Mouse (Mus musculus) stomach, embryonic 14.5 days (tissue): ENCODE measurements around the gene Plb1. TPM values are rescaled to one million over a fixed set of nuclear protein-coding genes. Genes with fewer than 3 reads are reported as not detected.

Experiments used
- ATAC-seq: fragments of 200-750 bp; cut with Nextera tagmentation; 2 replicates; pipeline ENCODE4 v1.8.0; 2017; ENCODE audit warnings: low read depth, moderate TSS enrichment; ENCODE audit not compliant: insufficient number of reproducible peaks, insufficient read depth, low FRiP score
- H3K27ac ChIP-seq: fragments of 300-500 bp; sonication (generic); 2 replicates; pipeline ENCODE4 v1.5.1; 2014; ENCODE audit warnings: mild to moderate bottlenecking, low read length, moderate library complexity, mixed read lengths
- H3K27me3 ChIP-seq: fragments of 300-500 bp; sonication (generic); 2 replicates; pipeline ENCODE4 v1.6.1; 2014; ENCODE audit warnings: low read length, control low read depth, mixed read lengths; ENCODE audit not compliant: control insufficient read depth, insufficient read depth
- H3K36me3 ChIP-seq: fragments of 300-500 bp; sonication (generic); 2 replicates; pipeline ENCODE4 v1.6.1; 2014; ENCODE audit warnings: mild to moderate bottlenecking, control low read depth, low read length, moderate library complexity, mixed read lengths; ENCODE audit not compliant: control insufficient read depth, insufficient read depth
- H3K4me1 ChIP-seq: fragments of 300-500 bp; sonication (generic); 2 replicates; pipeline ENCODE4 v1.6.1; 2014; ENCODE audit warnings: low read length, control low read depth, mixed read lengths; ENCODE audit not compliant: control insufficient read depth, insufficient read depth
- H3K4me2 ChIP-seq: fragments of 300-500 bp; sonication (generic); replicated peaks from 2 replicates; pipeline ENCODE4 v1.6.1; 2014; ENCODE audit warnings: low read depth, low read length, control low read depth
- H3K4me3 ChIP-seq: fragments of 300-500 bp; sonication (generic); 2 replicates; pipeline ENCODE4 v1.5.1; 2014; ENCODE audit warnings: low read depth, low read length, control low read depth
- H3K9ac ChIP-seq: fragments of 300-500 bp; sonication (generic); replicated peaks from 2 replicates; pipeline ENCODE4 v1.6.1; 2014; ENCODE audit warnings: low read depth, mild to moderate bottlenecking, control low read depth, low read length, moderate library complexity, mixed read lengths
- H3K9me3 ChIP-seq: fragments of 300-500 bp; sonication (generic); 2 replicates; pipeline ENCODE4 v1.6.1; 2016; ENCODE audit warnings: low read depth, low read length, control low read depth; ENCODE audit not compliant: control insufficient read depth
- WGBS: fragments of 180-500 bp; shearing (Covaris S2); extraction: QIAGEN DNeasy Blood & Tissue Kit; methylation state at CpG from one replicate; pipeline ENCODE4 v1.1.7; 2014; 5-methylcytosine and 5-hydroxymethylcytosine counted together
- polyA plus RNA-seq: library from polyadenylated mRNA; unstranded; fragments of >200 nt; fragmentation: Nextera tagmentation; extraction: Ambion mirVana; gene quantifications from 2 replicates; pipeline ENCODE4 v1.2.1, GENCODE M21; 2014

Plb1 gene
- polyA plus RNA-seq, 1 experiment from 2014 or later = 1.0 TPM

DNA sequence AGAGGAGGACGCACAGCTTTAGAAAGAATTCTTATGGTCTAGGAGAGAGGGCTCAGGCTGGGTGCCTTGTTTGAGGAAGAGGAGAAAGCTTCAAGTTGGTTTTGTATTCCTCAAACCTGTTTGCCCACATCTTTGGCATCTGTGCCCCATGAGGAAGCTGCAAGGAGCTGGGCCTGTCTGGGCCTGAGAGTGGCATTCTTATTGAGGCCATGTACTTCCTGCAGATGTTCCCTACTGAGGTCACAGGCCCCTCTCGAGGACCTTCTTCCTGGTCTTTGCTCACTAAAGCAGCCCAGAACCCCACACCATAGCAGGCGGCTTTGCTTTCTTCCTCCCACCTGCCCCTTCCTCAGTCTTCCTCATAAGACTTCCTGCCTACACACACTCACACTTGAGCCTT lies 33.4 kb upstream of the Plb1 start:
- Histone ChIP-seq H3K4me2 (no peak overlapping the region), H3K9ac (no peak overlapping the region), H3K4me3 (no peak overlapping the region), H3K27ac (no peak overlapping the region), H3K4me1 (no peaks in the 10 kb centered on the region), H3K27me3 (no peaks in the 10 kb centered on the region), H3K9me3 (no peaks in the 10 kb centered on the region), H3K36me3 (no peaks in the 10 kb centered on the region)
- 65% methylated on average over 3 of the region's 3 CpGs for WGBS
- no peak for ATAC-seq

GRCm38 (mm10) chr5:32199594-32199993 lies 32.9 kb upstream of the Plb1 start:
- no peak overlapping the region for H3K27ac ChIP-seq
- H3K9ac ChIP-seq = no peak overlapping the region
- H3K36me3 ChIP-seq = no peaks in the 10 kb centered on the region
- no peaks in the 10 kb centered on the region for H3K4me1 ChIP-seq
- no peak for ATAC-seq
- WGBS = 87% methylated on average over 3 of the region's 3 CpGs
- no peaks in the 10 kb centered on the region for H3K9me3 ChIP-seq
- no peaks in the 10 kb centered on the region for H3K27me3 ChIP-seq
- no peak overlapping the region for H3K4me3 ChIP-seq
- no peak overlapping the region for H3K4me2 ChIP-seq

- no peak overlapping the region for H3K9ac ChIP-seq
- H3K4me3 ChIP-seq = no peak overlapping the region
- H3K9me3 ChIP-seq = no peaks in the 10 kb centered on the region
- no peaks in the 10 kb centered on the region for H3K27me3 ChIP-seq
- H3K4me2 ChIP-seq = no peak overlapping the region
- WGBS = 65% methylated on average over 4 of the region's 4 CpGs
- no peaks in the 10 kb centered on the region for H3K36me3 ChIP-seq
- no peak overlapping the region for H3K27ac ChIP-seq
- no peak for ATAC-seq
- no peaks in the 10 kb centered on the region for H3K4me1 ChIP-seq
These were observed 27.9 kb upstream of the Plb1 start for GRCm38 (mm10) chr5:32204653-32205052.

- WGBS = 66% methylated on average over 2 of the region's 2 CpGs
- ATAC-seq = no peak
- H3K9me3 ChIP-seq = no peaks in the 10 kb centered on the region
- no peaks in the 10 kb centered on the region for H3K36me3 ChIP-seq
- no peak overlapping the region for H3K27ac ChIP-seq
- no peak overlapping the region for H3K9ac ChIP-seq
- H3K4me2 ChIP-seq = no peak overlapping the region
- H3K4me1 ChIP-seq = no peaks in the 10 kb centered on the region
- H3K27me3 ChIP-seq = no peaks in the 10 kb centered on the region
- H3K4me3 ChIP-seq = no peak overlapping the region
These were observed 25.8 kb upstream of the Plb1 start for GRCm38 (mm10) chr5:32206726-32207125.

- Histone ChIP-seq H3K27ac (no peak overlapping the region), H3K27me3 (no peaks in the 10 kb centered on the region), H3K4me2 (no peak overlapping the region), H3K4me1 (no peaks in the 10 kb centered on the region), H3K36me3 (no peaks in the 10 kb centered on the region), H3K4me3 (no peak overlapping the region), H3K9ac (no peak overlapping the region), H3K9me3 (no peaks in the 10 kb centered on the region)
- ATAC-seq = no peak
- 76% methylated on average over 8 of the region's 8 CpGs for WGBS
These were observed 24.0 kb upstream of the Plb1 start for GRCm38 (mm10) chr5:32208460-32208859.

GRCm38 (mm10) chr5:32211011-32211410 lies 21.5 kb upstream of the Plb1 start:
- H3K4me2 ChIP-seq = no peak overlapping the region
- WGBS = 27% methylated on average over 2 of the region's 2 CpGs
- H3K27ac ChIP-seq = no peak overlapping the region
- H3K4me1 ChIP-seq = no peaks in the 10 kb centered on the region
- no peak for ATAC-seq
- no peak overlapping the region for H3K9ac ChIP-seq
- no peaks in the 10 kb centered on the region for H3K9me3 ChIP-seq
- H3K27me3 ChIP-seq = no peaks in the 10 kb centered on the region
- no peaks in the 10 kb centered on the region for H3K36me3 ChIP-seq
- no peak overlapping the region for H3K4me3 ChIP-seq

- Histone ChIP-seq H3K4me3 (no peak overlapping the region), H3K4me1 (no peaks in the 10 kb centered on the region), H3K27ac (no peak overlapping the region), H3K36me3 (no peaks in the 10 kb centered on the region), H3K4me2 (no peak overlapping the region), H3K9me3 (no peaks in the 10 kb centered on the region), H3K9ac (no peak overlapping the region), H3K27me3 (no peaks in the 10 kb centered on the region)
- ATAC-seq = no peak
- WGBS = 59% methylated on average over 4 of the region's 4 CpGs
These were observed 18.8 kb upstream of the Plb1 start for GRCm38 (mm10) chr5:32213746-32214145.

- Histone ChIP-seq H3K27ac (no peak overlapping the region), H3K4me1 (no peaks in the 10 kb centered on the region), H3K27me3 (no peaks in the 10 kb centered on the region), H3K9me3 (no peaks in the 10 kb centered on the region), H3K36me3 (no peaks in the 10 kb centered on the region), H3K4me2 (no peak overlapping the region), H3K9ac (no peak overlapping the region), H3K4me3 (no peak overlapping the region)
- no peak for ATAC-seq
- WGBS = 80% methylated on average over 10 of the region's 10 CpGs
These were observed 17.0 kb upstream of the Plb1 start for GRCm38 (mm10) chr5:32215510-32215909.

DNA sequence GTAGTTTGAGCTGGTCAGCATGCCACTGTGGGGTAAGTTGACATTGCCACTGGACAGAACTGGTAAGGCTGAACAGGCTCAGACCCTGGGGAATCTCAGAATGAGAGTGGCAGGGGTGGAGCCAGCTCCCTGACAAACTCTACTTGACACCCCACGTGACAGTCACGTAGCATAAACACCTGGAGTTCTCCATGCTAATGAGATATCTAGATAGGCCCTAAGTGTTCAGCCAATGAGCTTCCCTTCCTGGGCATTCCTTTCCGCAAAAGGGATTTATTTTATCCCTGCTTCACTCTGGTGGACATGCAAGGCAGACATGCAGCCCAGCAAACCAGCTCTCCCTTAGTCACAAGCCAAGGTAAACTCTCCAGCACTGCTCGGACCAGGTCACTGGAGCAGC lies 16.0 kb upstream of the Plb1 start:
- H3K27me3 ChIP-seq = no peaks in the 10 kb centered on the region
- no peak overlapping the region for H3K27ac ChIP-seq
- no peak overlapping the region for H3K9ac ChIP-seq
- no peaks in the 10 kb centered on the region for H3K9me3 ChIP-seq
- 28% methylated on average over 4 of the region's 4 CpGs for WGBS
- H3K4me2 ChIP-seq = no peak overlapping the region
- no peak overlapping the region for H3K4me3 ChIP-seq
- H3K4me1 ChIP-seq = no peaks in the 10 kb centered on the region
- H3K36me3 ChIP-seq = no peaks in the 10 kb centered on the region
- ATAC-seq = no peak
